In the genomic region with DNA sequence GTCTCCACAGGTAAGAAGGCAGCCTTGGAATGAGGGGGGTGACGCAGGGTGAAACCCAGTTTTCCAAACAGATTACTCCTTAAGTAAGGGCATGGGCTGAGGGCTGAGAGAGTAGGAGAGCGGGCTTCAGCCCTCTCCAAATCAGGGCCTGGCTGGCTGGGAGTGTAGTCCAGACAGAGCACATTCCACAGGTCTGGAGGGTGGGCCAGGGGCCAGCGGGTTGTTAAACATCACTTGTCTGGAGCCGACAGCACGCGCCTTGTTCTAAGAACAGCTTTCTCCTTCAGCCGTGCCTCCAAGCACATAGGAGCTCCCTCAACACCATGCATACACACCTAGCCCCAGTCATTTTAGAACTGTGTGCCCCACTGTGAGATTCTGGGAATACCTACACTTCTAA, we compare ENCODE assay signal across 8 mouse cellular contexts. TPM values are rescaled to one million over a fixed set of nuclear protein-coding genes. Genes with fewer than 3 reads are reported as not detected.
DNase-seq lines count a peak whose midpoint lies in the region; ATAC-seq and TF ChIP-seq lines count a peak whose summit lies in the region.

No protein-coding gene starts in this region.

- H3K27me3 ChIP-seq in embryonic facial prominence, embryonic 15.5 days = no peaks in the 10 kb centered on the region
- no peaks in the 10 kb centered on the region for H3K27me3 ChIP-seq in lung, embryonic 15.5 days
- no peaks in the 10 kb centered on the region for H3K27me3 ChIP-seq in forebrain, embryonic 11.5 days (ENCODE audit: control insufficient read depth, insufficient read depth, low read length)

- ATAC-seq in embryonic facial prominence, embryonic 15.5 days (ENCODE audit: insufficient number of reproducible peaks, low FRiP score, low TSS enrichment, low read depth) = peak; percentile 73
- peak; percentile 89 for ATAC-seq in lung, embryonic 15.5 days (ENCODE audit: borderline replicate concordance, extremely low read depth, low FRiP score, low TSS enrichment)
- no peak for ATAC-seq in forebrain, embryonic 11.5 days (replicated peaks; ENCODE audit: low FRiP score)

- H3K4me3 ChIP-seq in embryonic facial prominence, embryonic 15.5 days (replicated peaks) = no peak overlapping the region
- H3K4me3 ChIP-seq in lung, embryonic 15.5 days = no peak overlapping the region
- H3K4me3 ChIP-seq in forebrain, embryonic 11.5 days (ENCODE audit: low read depth, low read length) = no peak overlapping the region

- H3K9me3 ChIP-seq in embryonic facial prominence, embryonic 15.5 days (replicated peaks) = no peaks in the 10 kb centered on the region
- no peaks in the 10 kb centered on the region for H3K9me3 ChIP-seq in lung, embryonic 15.5 days
- H3K9me3 ChIP-seq in forebrain, embryonic 11.5 days (ENCODE audit: control insufficient read depth, low read length) = no peaks in the 10 kb centered on the region

- DNase-seq in brain, embryonic 14.5 days (ENCODE audit: low read depth) = peak; percentile 50
- peak; percentile 86 for DNase-seq in heart, postnatal 4 days
- DNase-seq in layer of hippocampus, postnatal 10 days (ENCODE audit: low spot score in 2 of 2) = no peak
- no peak for DNase-seq in cerebellum, adult 8-10 months
- DNase-seq in forebrain, embryonic 11.5 days (ENCODE audit: low spot score) = no peak
- DNase-seq in spleen, postnatal 4 days (ENCODE audit: low spot score in 2 of 2) = no peak

- H3K9ac ChIP-seq in embryonic facial prominence, embryonic 15.5 days = no peak overlapping the region
- H3K9ac ChIP-seq in lung, embryonic 15.5 days = no peak overlapping the region
- no peak overlapping the region for H3K9ac ChIP-seq in forebrain, embryonic 11.5 days (ENCODE audit: low read length)

- TF ChIP-seq CTCF in brain, embryonic 14.5 days (IDR thresholded peaks at IDR 0.05; ENCODE audit: borderline replicate concordance, extremely low read depth, insufficient read depth, insufficient read length) = no peak

- WGBS in embryonic facial prominence, embryonic 15.5 days = 41% methylated on average over 7 of the region's 7 CpGs
- WGBS in lung, embryonic 15.5 days = 10% methylated on average over 7 of the region's 7 CpGs
- 59% methylated on average over 7 of the region's 7 CpGs for WGBS in forebrain, embryonic 11.5 days

- peak overlapping the region; percentile 60 for H3K27ac ChIP-seq in embryonic facial prominence, embryonic 15.5 days (replicated peaks)
- peak overlapping the region; percentile 91 for H3K27ac ChIP-seq in lung, embryonic 15.5 days
- no peak overlapping the region for H3K27ac ChIP-seq in forebrain, embryonic 11.5 days (ENCODE audit: low read depth, low read length)

- no peak overlapping the region for H3K4me2 ChIP-seq in embryonic facial prominence, embryonic 15.5 days (replicated peaks)
- H3K4me2 ChIP-seq in lung, embryonic 15.5 days = peak overlapping the region; percentile 14; the same call in 1 of the 2 replicates
- no peak overlapping the region for H3K4me2 ChIP-seq in forebrain, embryonic 11.5 days (ENCODE audit: low read depth, low read length, severe bottlenecking)

- TF ChIP-seq POLR2A in brain, embryonic 14.5 days (IDR thresholded peaks at IDR 0.05; ENCODE audit: borderline replicate concordance, extremely low read depth, insufficient read depth, insufficient read length, poor library complexity, severe bottlenecking) = no peak

- no peaks in the 10 kb centered on the region for H3K36me3 ChIP-seq in embryonic facial prominence, embryonic 15.5 days
- no peaks in the 10 kb centered on the region for H3K36me3 ChIP-seq in lung, embryonic 15.5 days
- no peaks in the 10 kb centered on the region for H3K36me3 ChIP-seq in forebrain, embryonic 11.5 days (ENCODE audit: control insufficient read depth, insufficient read depth, low read length)

- peaks cover 42% of the 10 kb centered on the region for H3K4me1 ChIP-seq in embryonic facial prominence, embryonic 15.5 days
- peaks cover 83% of the 10 kb centered on the region for H3K4me1 ChIP-seq in lung, embryonic 15.5 days
- no peaks in the 10 kb centered on the region for H3K4me1 ChIP-seq in forebrain, embryonic 11.5 days (replicated peaks; ENCODE audit: control insufficient read depth, insufficient read depth, low read length)

RNA-seq across cellular contexts. Expression of a gene that starts 26.9 kb away (rescaled TPM):
- polyA plus RNA-seq in brain, embryonic 14.5 days (2012; rRNA removed) = 3.5 and 6.4 TPM in 2 replicates
- polyA plus RNA-seq in embryonic facial prominence, embryonic 15.5 days (2015; fragmentation: Nextera tagmentation; extraction: Ambion mirVana) = 27.3 and 28.1 TPM in 2 replicates
- 10 to 100 TPM; 61.7 to 66.7 TPM for total RNA-seq in heart, postnatal 4 days (2021)
- polyA plus RNA-seq in lung, embryonic 15.5 days (2015; fragmentation: Nextera tagmentation; extraction: Ambion mirVana) = 27.8 and 28.0 TPM in 2 replicates
- total RNA-seq in layer of hippocampus, postnatal 10 days (2021) = 1 to 10 TPM; 6.5 to 7.5 TPM
- polyA plus RNA-seq in forebrain, embryonic 11.5 days (2014; fragmentation: Nextera tagmentation; extraction: Ambion mirVana) = 5.8 and 6.9 TPM in 2 replicates

Comparison
In these comparisons a context has a peak if more than half of its experiments do, and no peak if none do; other contexts are left out.
1. DNase-seq: peak in brain, embryonic 14.5 days (single experiment) and heart, postnatal 4 days (single experiment); none in layer of hippocampus, postnatal 10 days (0 of 2), cerebellum, adult 8-10 months (single experiment), forebrain, embryonic 11.5 days (single experiment) and spleen, postnatal 4 days (0 of 2).